Mouse (Mus musculus) heart, embryonic 14.5 days (tissue): ENCODE data around the gene Mrps7. TPM values are rescaled to one million over a fixed set of nuclear protein-coding genes. Genes with fewer than 3 reads are reported as not detected.

Source experiments
- ATAC-seq: fragments of 200-750 bp; cut with Nextera tagmentation; 2 replicates; pipeline ENCODE4 v1.8.0; 2017; ENCODE audit warnings: low read depth, moderate TSS enrichment; ENCODE audit not compliant: insufficient number of reproducible peaks, insufficient read depth, low FRiP score
- H3K27ac ChIP-seq, 2 experiments: fragments of 200-500 bp in 1 of 2; fragments of 300-500 bp in 1 of 2; sonication (generic) in 1 of 2; replicated peaks in 1 of 2; 2 replicates each; pipeline ENCODE4 v1.5.1; 2012 to 2014; ENCODE audit warnings: low read depth in 2 of 2, low read length in 2 of 2, control low read depth in 1 of 2, mild to moderate bottlenecking in 1 of 2, mixed read lengths in 1 of 2; ENCODE audit not compliant: control insufficient read depth in 1 of 2, insufficient read depth in 1 of 2
- H3K27me3 ChIP-seq: fragments of 300-500 bp; sonication (generic); 2 replicates; pipeline ENCODE4 v1.6.1; 2014; ENCODE audit warnings: mild to moderate bottlenecking, low read length, control low read depth; ENCODE audit not compliant: control insufficient read depth, insufficient read depth
- H3K36me3 ChIP-seq: fragments of 300-500 bp; sonication (generic); 2 replicates; pipeline ENCODE4 v1.6.1; 2014; ENCODE audit warnings: mild to moderate bottlenecking, control low read depth, low read length, mixed read lengths; ENCODE audit not compliant: control insufficient read depth, insufficient read depth
- H3K4me1 ChIP-seq, 2 experiments: fragments of 200-500 bp in 1 of 2; fragments of 300-500 bp in 1 of 2; sonication (generic) in 1 of 2; 2 replicates each; pipeline ENCODE4 v1.6.1; 2012 to 2014; ENCODE audit warnings: low read length in 2 of 2, control low read depth in 1 of 2, mixed read lengths in 1 of 2; ENCODE audit not compliant: control insufficient read depth in 2 of 2, insufficient read depth in 2 of 2
- H3K4me2 ChIP-seq: fragments of 300-500 bp; sonication (generic); 2 replicates; pipeline ENCODE4 v1.6.1; 2014; ENCODE audit warnings: mild to moderate bottlenecking, low read length
- H3K4me3 ChIP-seq, 2 experiments: fragments of 200-500 bp in 1 of 2; fragments of 300-500 bp in 1 of 2; sonication (generic) in 1 of 2; 2 replicates each; pipeline ENCODE4 v1.5.1; 2012 to 2014; ENCODE audit warnings: low read length in 2 of 2, mild to moderate bottlenecking in 2 of 2, control low read depth in 1 of 2, low read depth in 1 of 2, moderate library complexity in 1 of 2; ENCODE audit not compliant: control insufficient read depth in 1 of 2, insufficient read depth in 1 of 2
- H3K9ac ChIP-seq: fragments of 300-500 bp; sonication (generic); 2 replicates; pipeline ENCODE4 v1.6.1; 2014; ENCODE audit warnings: mild to moderate bottlenecking, low read length
- H3K9me3 ChIP-seq: fragments of 300-500 bp; sonication (generic); 2 replicates; pipeline ENCODE4 v1.6.1; 2016; ENCODE audit warnings: low read length, control low read depth; ENCODE audit not compliant: control insufficient read depth
- WGBS: fragments of 180-500 bp; shearing (Covaris S2); extraction: QIAGEN DNeasy Blood & Tissue Kit; methylation state at CpG from one replicate; pipeline ENCODE4 v1.1.7; 2014; 5-methylcytosine and 5-hydroxymethylcytosine counted together
- polyA plus RNA-seq: library from polyadenylated mRNA; unstranded; fragments of >200 nt; fragmentation: Nextera tagmentation; extraction: Ambion mirVana; gene quantifications from 2 replicates; pipeline ENCODE4 v1.2.1, GENCODE M21; 2014

Mrps7 gene
- polyA plus RNA-seq, 1 experiment from 2014 or later = 87.4 TPM

DNA sequence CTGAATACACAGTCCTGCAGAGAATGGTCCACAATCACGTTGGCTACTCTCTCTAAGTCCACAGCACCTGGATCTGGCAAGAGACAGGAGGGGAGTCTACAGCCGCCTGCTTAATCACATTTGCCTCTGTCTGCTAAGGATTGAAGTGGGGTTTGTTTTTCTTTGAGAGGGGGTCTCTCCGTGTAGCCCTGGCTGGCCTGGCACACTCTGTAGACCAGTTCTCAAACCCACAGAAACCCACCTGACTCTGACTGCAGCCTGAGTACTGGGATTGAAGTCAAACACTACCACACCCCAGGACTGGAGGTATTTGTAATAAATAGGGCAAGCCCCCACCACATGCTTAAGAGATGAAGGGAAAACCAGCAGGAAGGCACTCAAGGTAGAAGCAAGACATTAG lies 5.9 kb downstream of the Mrps7 start:
- Histone ChIP-seq H3K4me1 (peaks cover 13 to 26% of the 10 kb centered on the region in 2 experiments), H3K27ac (no peak overlapping the region), H3K27me3 (no peaks in the 10 kb centered on the region), H3K36me3 (peaks cover 51% of the 10 kb centered on the region), H3K9me3 (no peaks in the 10 kb centered on the region), H3K4me2 (no peak overlapping the region), H3K4me3 (no peak overlapping the region), H3K9ac (no peak overlapping the region)
- ATAC-seq = no peak
- WGBS = 62% methylated on average over 3 of the region's 3 CpGs

DNA sequence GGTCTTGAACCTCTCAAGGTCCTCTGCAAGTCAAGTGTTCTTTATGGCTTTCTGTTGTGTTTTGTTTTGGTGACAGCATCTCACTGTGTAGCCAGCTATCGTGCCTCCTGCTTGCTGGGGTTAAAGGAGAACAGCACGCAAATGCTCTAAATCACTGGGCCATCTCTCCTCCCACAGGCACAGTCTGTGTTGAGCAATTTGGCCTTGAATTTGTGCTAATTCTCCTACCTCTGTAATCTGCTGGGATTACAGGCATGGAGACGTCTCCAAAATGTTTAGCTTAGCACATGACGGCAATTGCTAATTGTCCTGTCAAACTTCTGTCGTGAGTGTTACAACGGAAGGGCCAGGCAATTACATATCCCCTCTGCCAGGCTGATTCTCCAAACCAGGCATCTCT lies 7.4 kb downstream of the Mrps7 start:
- no peak for ATAC-seq
- Histone ChIP-seq H3K4me3 (no peak overlapping the region), H3K27ac (no peak overlapping the region), H3K4me1 (peaks cover 19 to 29% of the 10 kb centered on the region in 2 experiments; a peak in 3 of 4 replicates), H3K36me3 (peaks cover 55% of the 10 kb centered on the region), H3K27me3 (no peaks in the 10 kb centered on the region), H3K9ac (no peak overlapping the region; the same call in 1 of the 2 replicates), H3K9me3 (no peaks in the 10 kb centered on the region), H3K4me2 (no peak overlapping the region)
- WGBS = 81% methylated on average over 6 of the region's 6 CpGs

DNA sequence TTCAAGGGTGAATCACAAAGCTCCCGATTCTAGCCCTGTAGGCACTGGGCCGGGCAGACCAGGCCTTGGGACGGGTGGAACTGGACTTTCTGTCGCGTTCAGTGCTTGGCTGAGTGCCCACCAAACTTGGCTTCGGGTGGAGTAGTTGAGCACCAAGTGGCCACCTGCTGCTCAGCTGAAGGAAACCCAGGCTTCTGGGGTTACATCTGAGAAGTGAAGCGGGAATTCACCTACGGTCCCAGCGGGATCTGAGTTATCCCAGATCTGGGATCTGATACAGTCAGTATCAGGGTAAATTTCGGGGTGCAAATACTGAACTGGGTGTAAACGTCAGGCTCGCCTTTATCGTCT lies 8.3 kb downstream of the Mrps7 start:
- Histone ChIP-seq H3K36me3 (peaks cover 53% of the 10 kb centered on the region), H3K9ac (peak overlapping the region; percentile 90), H3K4me3 (peak overlapping the region; percentile 63 to 78), H3K27me3 (no peaks in the 10 kb centered on the region), H3K4me2 (peak overlapping the region; percentile 95), H3K4me1 (peaks cover 19 to 30% of the 10 kb centered on the region in 2 experiments; a peak in 3 of 4 replicates), H3K27ac (peak overlapping the region; percentile 72 to 96), H3K9me3 (no peaks in the 10 kb centered on the region)
- under 1% methylated on average over 13 of the region's 13 CpGs for WGBS
- ATAC-seq = peak; percentile 28; the same call in 1 of the 2 replicates

DNA sequence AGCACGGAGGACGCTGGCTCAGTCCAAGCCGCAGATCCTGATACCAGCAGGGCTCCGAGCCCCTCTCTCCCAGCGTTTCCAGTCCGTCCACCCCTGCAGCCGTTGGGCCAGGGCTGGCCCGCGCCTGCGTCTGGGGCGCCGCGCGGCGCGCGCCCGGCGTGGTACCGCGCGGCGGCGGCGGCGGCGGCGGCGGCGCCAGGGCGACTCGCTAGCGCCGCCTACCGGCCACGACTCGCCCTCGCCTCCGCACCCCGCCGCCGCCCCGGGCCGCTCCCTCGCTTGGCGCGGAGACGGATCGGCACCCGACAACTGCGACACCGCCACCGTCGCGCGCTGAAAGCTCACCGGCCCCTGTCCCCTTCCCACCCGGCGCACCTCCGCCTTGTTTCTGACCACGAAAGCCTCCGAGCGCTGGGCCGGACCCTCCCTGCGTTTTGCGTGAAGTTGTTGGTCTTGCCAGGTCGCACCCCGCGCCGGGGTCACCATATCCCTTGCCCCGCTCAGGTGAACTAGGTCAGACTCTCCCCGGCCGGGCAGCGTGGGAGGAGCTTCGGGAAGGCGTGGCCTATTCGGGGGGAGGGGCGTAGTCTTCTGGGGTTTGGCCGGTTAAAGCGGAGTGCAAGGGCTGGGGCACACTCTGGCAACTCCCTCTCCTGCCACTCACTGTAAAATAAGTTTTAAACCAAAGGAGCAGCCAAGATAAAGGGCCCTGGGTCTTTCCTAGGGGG lies 8.8 kb downstream of the Mrps7 start, which contains the start of gene Mif4gd:
TSS of gene Mif4gd (minus strand) at position 560 of the 728 bp plus-strand sequence.
- ATAC-seq = peak; percentile 77
- H3K9me3 ChIP-seq = no peaks in the 10 kb centered on the region
- under 1% methylated on average over 62 of the region's 80 CpGs for whole genome bisulfite sequencing
- peak within 1 kb of the TSS; percentile 95 for H3K4me2 ChIP-seq
- peak within 1 kb of the TSS; percentile 82 to 96 for H3K27ac ChIP-seq
- H3K4me1 ChIP-seq = peaks cover 19 to 36% of the 10 kb centered on the region in 2 experiments; a peak in 3 of 4 replicates
- no peaks in the 10 kb centered on the region for H3K27me3 ChIP-seq
- peak within 1 kb of the TSS; percentile 90 for H3K9ac ChIP-seq
- peaks cover 50% of the 10 kb centered on the region for H3K36me3 ChIP-seq
- H3K4me3 ChIP-seq = peak within 1 kb of the TSS; percentile 63 to 78

DNA sequence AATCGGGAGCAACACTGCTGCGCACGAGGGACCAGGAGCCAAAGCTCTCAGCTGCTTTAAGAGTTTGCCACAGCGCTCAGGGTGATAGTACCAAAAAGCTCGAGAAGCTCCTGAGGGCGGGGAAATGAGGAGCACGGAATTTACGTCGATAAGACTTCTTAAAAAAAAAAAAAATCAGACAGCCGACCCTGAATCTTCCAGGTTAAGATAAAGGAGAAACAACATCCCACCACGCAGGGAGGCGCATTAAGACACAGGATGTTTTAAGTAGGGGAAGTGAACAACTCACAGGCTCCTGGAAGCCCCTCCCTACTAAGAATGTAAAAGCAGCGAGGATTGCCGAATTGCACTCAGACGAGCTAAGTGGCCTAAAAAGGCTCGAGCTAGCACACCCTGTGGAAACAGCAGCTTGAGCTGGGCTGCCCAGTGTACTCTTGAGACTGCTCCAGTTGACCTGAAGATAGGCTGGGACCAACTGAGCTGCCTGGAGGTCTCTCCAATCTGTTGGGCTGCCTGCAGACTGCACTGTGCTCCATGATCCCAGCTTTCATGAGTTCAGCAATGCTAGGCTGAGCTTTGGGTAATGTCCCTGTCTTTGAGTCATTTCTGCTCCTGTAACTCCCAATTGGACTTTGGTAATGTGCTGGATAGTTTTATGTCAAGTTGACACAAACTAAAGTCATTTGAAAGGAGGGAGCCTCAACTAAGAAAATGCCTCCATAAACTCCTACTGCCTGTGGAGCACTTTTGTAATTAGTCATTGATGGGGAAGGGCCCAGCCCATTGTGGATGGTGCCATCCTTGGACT lies 9.6 kb downstream of the Mrps7 start:
- no peak for ATAC-seq
- H3K4me2 ChIP-seq = peak overlapping the region; percentile 95
- WGBS = 2% methylated on average over 16 of the region's 16 CpGs

DNA sequence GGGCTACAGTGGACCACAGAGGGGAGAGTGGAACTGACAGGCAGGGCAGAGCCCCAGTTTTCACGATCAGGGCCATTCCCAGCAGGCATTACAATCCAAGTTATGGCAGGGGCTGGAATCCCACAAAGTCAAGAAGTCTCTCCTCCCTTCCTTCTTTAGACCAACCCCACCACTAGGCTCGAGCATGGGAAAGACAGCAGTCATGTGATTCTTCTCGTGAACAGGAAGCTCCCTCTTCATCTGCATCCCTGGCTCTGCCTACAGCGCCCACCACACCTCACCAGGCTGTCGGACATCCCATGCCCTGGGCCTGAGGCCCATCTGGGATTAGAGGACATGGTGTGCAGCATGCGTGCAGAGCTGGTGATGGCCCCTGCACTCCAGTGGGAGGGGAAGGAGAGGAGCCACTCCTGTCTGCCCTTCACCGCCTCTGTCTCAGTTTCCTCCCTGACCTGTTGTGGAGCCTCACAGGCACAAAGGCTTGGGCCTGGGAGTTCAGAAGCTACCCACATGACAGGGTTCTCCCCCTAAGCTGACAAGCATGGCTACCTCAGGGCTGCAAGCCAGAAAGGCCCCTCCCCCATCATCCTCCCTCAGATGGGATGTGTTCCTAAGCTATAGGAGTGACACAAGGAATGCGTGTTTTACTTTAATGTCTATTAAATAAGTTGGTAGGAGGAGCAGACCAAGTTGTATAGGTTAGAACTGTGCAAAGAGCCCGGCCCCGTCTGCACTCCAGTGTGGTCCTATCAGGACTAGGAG lies 10.8 kb downstream of the Mrps7 start:
- peaks cover 45% of the 10 kb centered on the region for H3K36me3 ChIP-seq
- H3K9ac ChIP-seq = no peak overlapping the region

More for the DNA sequence above, 9.6 kb downstream of the Mrps7 start:
- Histone ChIP-seq H3K4me1 (peaks cover 19 to 36% of the 10 kb centered on the region in 2 experiments; a peak in 3 of 4 replicates), H3K36me3 (peaks cover 47% of the 10 kb centered on the region), H3K27me3 (no peaks in the 10 kb centered on the region), H3K9ac (peak overlapping the region; percentile 90), H3K4me3 (peak overlapping the region; percentile 63 to 78), H3K27ac (peak overlapping the region; percentile 82 to 96), H3K9me3 (no peaks in the 10 kb centered on the region)

More for the DNA sequence above, 10.8 kb downstream of the Mrps7 start:
- WGBS = 83% methylated on average over 10 of the region's 10 CpGs
- Histone ChIP-seq H3K4me1 (peaks cover 19 to 36% of the 10 kb centered on the region in 2 experiments; a peak in 3 of 4 replicates), H3K4me3 (no peak overlapping the region), H3K4me2 (no peak overlapping the region), H3K9me3 (no peaks in the 10 kb centered on the region), H3K27ac (peak overlapping the region; percentile 21 to 26; a peak in 2 of 4 replicates), H3K27me3 (no peaks in the 10 kb centered on the region)
- ATAC-seq = no peak
